Mouse (Mus musculus): ENCODE measurements around the gene Gm1043. TPM values are rescaled to one million over a fixed set of nuclear protein-coding genes. Genes with fewer than 3 reads are reported as not detected.

The Gm1043 gene
- polyA plus RNA-seq, 1 experiment = 5.2 TPM

- H3K4me3 ChIP-seq (ENCODE audit: control insufficient read depth, low read depth, low read length) = no peak overlapping the region
- H3K27me3 ChIP-seq (ENCODE audit: control insufficient read depth, insufficient read depth, low read length) = no peaks in the 10 kb centered on the region; the same call in 1 of the 2 replicates
- TF ChIP-seq CTCF (IDR thresholded peaks at IDR 0.05; ENCODE audit: control insufficient read depth, insufficient read depth, insufficient replicate concordance, low read depth, low read length) (no peak), POLR2A (IDR thresholded peaks at IDR 0.05; ENCODE audit: control insufficient read depth, low read depth, low read length) (no peak)
- no peaks in the 10 kb centered on the region; the same call in 1 of the 2 replicates for H3K4me1 ChIP-seq (ENCODE audit: control insufficient read depth, insufficient read depth, low read length)
- no peaks in the 10 kb centered on the region for H3K36me3 ChIP-seq (ENCODE audit: control insufficient read depth, insufficient read depth, low read length)
- H3K27ac ChIP-seq (ENCODE audit: control insufficient read depth, insufficient read depth, low read depth, low read length) = no peak overlapping the region
These were observed 166.4 kb downstream of the Gm1043 start for GRCm38 (mm10) chr5:37251596-37251995.

- Histone ChIP-seq H3K36me3 (ENCODE audit: control insufficient read depth, insufficient read depth, low read length) (no peaks in the 10 kb centered on the region), H3K4me3 (ENCODE audit: control insufficient read depth, low read depth, low read length) (no peak overlapping the region), H3K27me3 (ENCODE audit: control insufficient read depth, insufficient read depth, low read length) (no peaks in the 10 kb centered on the region), H3K27ac (ENCODE audit: control insufficient read depth, insufficient read depth, low read depth, low read length) (no peak overlapping the region), H3K4me1 (ENCODE audit: control insufficient read depth, insufficient read depth, low read length) (no peaks in the 10 kb centered on the region)
- TF ChIP-seq CTCF (IDR thresholded peaks at IDR 0.05; ENCODE audit: control insufficient read depth, insufficient read depth, insufficient replicate concordance, low read depth, low read length) (no peak), POLR2A (IDR thresholded peaks at IDR 0.05; ENCODE audit: control insufficient read depth, low read depth, low read length) (no peak)
These were observed 167.1 kb downstream of the Gm1043 start for GRCm38 (mm10) chr5:37252101-37252804.

DNA sequence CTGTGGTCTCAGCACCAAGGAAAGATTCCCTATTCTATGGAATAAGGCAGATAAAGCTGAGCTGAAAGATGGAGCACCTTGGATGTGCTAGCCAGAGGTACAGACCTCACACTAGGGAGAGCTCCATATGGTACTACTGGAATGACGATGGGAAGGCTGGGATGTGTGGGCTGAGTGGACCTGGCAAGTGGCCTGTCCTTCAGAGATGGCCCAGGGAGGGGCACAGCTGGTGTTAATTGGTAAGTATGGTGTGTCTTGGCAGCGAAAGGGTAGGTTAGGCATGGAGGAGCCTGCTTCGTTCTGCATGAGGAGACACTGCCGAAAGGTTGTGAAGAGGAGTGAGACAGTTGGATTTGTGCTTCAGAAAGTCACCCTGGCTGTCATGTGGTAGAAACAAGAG lies 169.4 kb downstream of the Gm1043 start:
- Histone ChIP-seq H3K4me3 (ENCODE audit: control insufficient read depth, low read depth, low read length) (no peak overlapping the region), H3K36me3 (ENCODE audit: control insufficient read depth, insufficient read depth, low read length) (no peaks in the 10 kb centered on the region), H3K27me3 (ENCODE audit: control insufficient read depth, insufficient read depth, low read length) (no peaks in the 10 kb centered on the region), H3K27ac (ENCODE audit: control insufficient read depth, insufficient read depth, low read depth, low read length) (no peak overlapping the region), H3K4me1 (ENCODE audit: control insufficient read depth, insufficient read depth, low read length) (no peaks in the 10 kb centered on the region)
- TF ChIP-seq POLR2A (IDR thresholded peaks at IDR 0.05; ENCODE audit: control insufficient read depth, low read depth, low read length) (no peak), CTCF (IDR thresholded peaks at IDR 0.05; ENCODE audit: control insufficient read depth, insufficient read depth, insufficient replicate concordance, low read depth, low read length) (no peak)

GRCm38 (mm10) chr5:37256823-37257222 lies 171.7 kb downstream of the Gm1043 start:
- no peaks in the 10 kb centered on the region for H3K27me3 ChIP-seq (ENCODE audit: control insufficient read depth, insufficient read depth, low read length)
- no peaks in the 10 kb centered on the region for H3K4me1 ChIP-seq (ENCODE audit: control insufficient read depth, insufficient read depth, low read length)
- no peak overlapping the region for H3K27ac ChIP-seq (ENCODE audit: control insufficient read depth, insufficient read depth, low read depth, low read length)
- no peak overlapping the region for H3K4me3 ChIP-seq (ENCODE audit: control insufficient read depth, low read depth, low read length)
- no peaks in the 10 kb centered on the region for H3K36me3 ChIP-seq (ENCODE audit: control insufficient read depth, insufficient read depth, low read length)
- no peak for TF ChIP-seq POLR2A (IDR thresholded peaks at IDR 0.05; ENCODE audit: control insufficient read depth, low read depth, low read length)
- no peak for TF ChIP-seq CTCF (IDR thresholded peaks at IDR 0.05; ENCODE audit: control insufficient read depth, insufficient read depth, insufficient replicate concordance, low read depth, low read length)

GRCm38 (mm10) chr5:37257243-37257642 lies 172.1 kb downstream of the Gm1043 start:
- no peak for TF ChIP-seq CTCF (IDR thresholded peaks at IDR 0.05; ENCODE audit: control insufficient read depth, insufficient read depth, insufficient replicate concordance, low read depth, low read length)
- TF ChIP-seq POLR2A (IDR thresholded peaks at IDR 0.05; ENCODE audit: control insufficient read depth, low read depth, low read length) = no peak
- Histone ChIP-seq H3K4me3 (ENCODE audit: control insufficient read depth, low read depth, low read length) (no peak overlapping the region), H3K36me3 (ENCODE audit: control insufficient read depth, insufficient read depth, low read length) (no peaks in the 10 kb centered on the region), H3K27ac (ENCODE audit: control insufficient read depth, insufficient read depth, low read depth, low read length) (no peak overlapping the region), H3K4me1 (ENCODE audit: control insufficient read depth, insufficient read depth, low read length) (no peaks in the 10 kb centered on the region), H3K27me3 (ENCODE audit: control insufficient read depth, insufficient read depth, low read length) (no peaks in the 10 kb centered on the region)

DNA sequence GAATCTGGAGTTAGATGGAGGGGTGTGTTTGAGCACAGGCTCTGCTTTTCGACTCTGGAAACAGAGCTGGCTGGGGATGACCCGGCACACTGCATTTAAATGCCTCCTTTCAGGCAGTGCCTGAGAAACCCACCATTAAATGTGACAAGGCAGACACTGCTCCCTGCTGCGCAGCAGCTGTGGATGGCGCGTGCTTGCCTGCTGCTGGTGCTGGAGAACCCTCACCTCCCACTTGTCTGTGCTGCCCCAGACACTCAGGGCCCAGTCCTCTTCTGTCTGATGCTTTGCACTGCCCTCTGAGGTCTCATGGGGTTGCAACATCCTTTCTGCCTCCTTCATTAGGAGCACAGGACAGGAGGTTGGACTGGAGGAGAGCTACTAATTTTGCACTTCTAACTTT lies 176.6 kb downstream of the Gm1043 start:
- no peak overlapping the region for H3K27ac ChIP-seq (ENCODE audit: control insufficient read depth, insufficient read depth, low read depth, low read length)
- no peaks in the 10 kb centered on the region for H3K36me3 ChIP-seq (ENCODE audit: control insufficient read depth, insufficient read depth, low read length)
- no peaks in the 10 kb centered on the region for H3K4me1 ChIP-seq (ENCODE audit: control insufficient read depth, insufficient read depth, low read length)
- H3K4me3 ChIP-seq (ENCODE audit: control insufficient read depth, low read depth, low read length) = no peak overlapping the region
- H3K27me3 ChIP-seq (ENCODE audit: control insufficient read depth, insufficient read depth, low read length) = no peaks in the 10 kb centered on the region
- TF ChIP-seq POLR2A (IDR thresholded peaks at IDR 0.05; ENCODE audit: control insufficient read depth, low read depth, low read length) (no peak), CTCF (IDR thresholded peaks at IDR 0.05; ENCODE audit: control insufficient read depth, insufficient read depth, insufficient replicate concordance, low read depth, low read length) (no peak)

DNA sequence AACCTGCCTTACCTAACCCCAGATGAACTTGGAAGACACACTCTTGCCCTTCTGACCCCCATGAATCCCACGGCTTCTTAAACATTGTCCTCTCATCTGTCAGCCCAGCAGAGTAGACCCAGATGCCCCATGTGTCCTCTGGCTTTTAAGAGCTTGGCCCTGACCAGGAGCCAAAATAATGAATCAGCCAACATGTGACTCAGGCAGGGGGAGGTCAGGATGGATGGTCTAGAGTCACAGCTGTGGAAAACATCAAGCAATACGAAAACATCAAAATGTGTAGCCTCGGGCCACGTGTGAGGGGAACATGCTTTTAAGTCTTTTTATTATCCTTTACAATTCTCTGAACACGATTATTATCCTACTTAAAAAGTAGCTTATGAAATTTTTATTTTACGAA lies 178.6 kb downstream of the Gm1043 start:
- H3K36me3 ChIP-seq (ENCODE audit: control insufficient read depth, insufficient read depth, low read length) = no peaks in the 10 kb centered on the region
- H3K27ac ChIP-seq (ENCODE audit: control insufficient read depth, insufficient read depth, low read depth, low read length) = no peak overlapping the region
- no peak for TF ChIP-seq POLR2A (IDR thresholded peaks at IDR 0.05; ENCODE audit: control insufficient read depth, low read depth, low read length)
- TF ChIP-seq CTCF (IDR thresholded peaks at IDR 0.05; ENCODE audit: control insufficient read depth, insufficient read depth, insufficient replicate concordance, low read depth, low read length) = no peak
- H3K27me3 ChIP-seq (ENCODE audit: control insufficient read depth, insufficient read depth, low read length) = no peaks in the 10 kb centered on the region
- no peak overlapping the region for H3K4me3 ChIP-seq (ENCODE audit: control insufficient read depth, low read depth, low read length)
- H3K4me1 ChIP-seq (ENCODE audit: control insufficient read depth, insufficient read depth, low read length) = no peaks in the 10 kb centered on the region

Other genes with a start within 250 kb of the Gm1043 start
- gene Ppp2r2c, start 216.9 kb upstream of the Gm1043 start, polyA plus RNA-seq (2012; rRNA removed) = 0.68 and 0.91 TPM in 2 replicates
- gene Wfs1, start 96.2 kb upstream of the Gm1043 start, polyA plus RNA-seq (2012; rRNA removed) = 1.6 and 1.9 TPM in 2 replicates
- gene Crmp1, start 156.6 kb downstream of the Gm1043 start, polyA plus RNA-seq (2012; rRNA removed) = 8.0 and 10.9 TPM in 2 replicates

Data from testis, adult 2 months (tissue).